Mouse (Mus musculus) CH12.LX (cell line): ENCODE results near the gene Caln1. TPM values are rescaled to one million over a fixed set of nuclear protein-coding genes. Genes with fewer than 3 reads are reported as not detected.

ENCODE experiments used
- DNase-seq: peaks from one replicate; pipeline ENCODE4 v3.0.0-alpha.2; 2013; ENCODE audit errors: extremely low read depth
- H3K27ac ChIP-seq: 2 replicates; pipeline ENCODE4 v1.5.1; 2012; ENCODE audit warnings: low read depth, mild to moderate bottlenecking, control low read depth, moderate library complexity; ENCODE audit not compliant: insufficient read depth
- H3K27me3 ChIP-seq: replicated peaks from 2 replicates; pipeline ENCODE3; 2012; ENCODE audit warnings: inconsistent platforms
- H3K36me3 ChIP-seq, 2 experiments: replicated peaks in 1 of 2; 2 replicates each; pipeline versions ENCODE3 to v1.6.1; 2012; ENCODE audit warnings: inconsistent platforms in 1 of 2, low read length in 1 of 2, mild to moderate bottlenecking in 1 of 2, mixed read lengths in 1 of 2, moderate library complexity in 1 of 2; ENCODE audit not compliant: control insufficient read depth in 1 of 2, insufficient read depth in 1 of 2
- H3K4me1 ChIP-seq, 2 experiments: 2 replicates each; pipeline ENCODE4 v1.6.1; 2012; ENCODE audit warnings: inconsistent platforms in 1 of 2, moderate library complexity in 1 of 2; ENCODE audit not compliant: insufficient read depth in 2 of 2, control insufficient read depth in 1 of 2
- H3K4me2 ChIP-seq: 2 replicates; pipeline ENCODE4 v1.6.1; 2012; ENCODE audit warnings: low read depth, mild to moderate bottlenecking, control low read depth; ENCODE audit not compliant: poor library complexity, insufficient read depth, severe bottlenecking
- H3K4me3 ChIP-seq, 3 experiments: fragments of 150-350 bp in 1 of 3; sonication (generic) in 1 of 3; replicated peaks in 1 of 3; 2 replicates each; pipeline versions ENCODE3 to v1.5.1; 2011 to 2012; ENCODE audit warnings: low read depth in 2 of 3, low read length in 2 of 3, mild to moderate bottlenecking in 2 of 3, moderate library complexity in 2 of 3, control low read depth in 1 of 3, improper control_type of control experiment in 1 of 3, inconsistent platforms in 1 of 3, mixed read lengths in 1 of 3; ENCODE audit not compliant: poor library complexity in 1 of 3
- H3K79me2 ChIP-seq: replicated peaks from 2 replicates; pipeline ENCODE4 v1.6.1; 2012; ENCODE audit warnings: mild to moderate bottlenecking, moderate library complexity; ENCODE audit not compliant: control insufficient read depth, poor library complexity, insufficient read depth, severe bottlenecking; ENCODE audit errors: extremely low read depth
- H3K9ac ChIP-seq: 2 replicates; pipeline ENCODE4 v1.6.1; 2012; ENCODE audit warnings: low read depth, mild to moderate bottlenecking, control low read depth, moderate library complexity; ENCODE audit not compliant: insufficient read depth
- H3K9me3 ChIP-seq: replicated peaks from 2 replicates; pipeline ENCODE3; 2012; ENCODE audit warnings: low read length, inconsistent platforms, mixed read lengths
- CHD2 ChIP-seq: IDR thresholded peaks from 2 replicates; pipeline ENCODE4 v1.6.1; 2011; ENCODE audit warnings: low read length, improper control_type of control experiment
- CTCF ChIP-seq, 2 experiments: IDR thresholded peaks in 1 of 2; conservative IDR thresholded peaks in 1 of 2; 2 replicates each; pipeline ENCODE4 v1.5.1; 2011 to 2012; ENCODE audit warnings: low read depth in 2 of 2, low read length in 2 of 2, improper control_type of control experiment in 1 of 2, inconsistent platforms in 1 of 2, mild to moderate bottlenecking in 1 of 2, moderate library complexity in 1 of 2
- E2F4 ChIP-seq: IDR thresholded peaks from 2 replicates; pipeline ENCODE4 v1.6.1; 2011; ENCODE audit warnings: low read depth, low read length, improper control_type of control experiment; ENCODE audit not compliant: insufficient replicate concordance
- HCFC1 ChIP-seq: IDR thresholded peaks from 2 replicates; pipeline ENCODE4 v1.6.1; 2012; ENCODE audit warnings: low read depth, mild to moderate bottlenecking, inconsistent platforms, low read length, improper control_type of control experiment
- IRF4 ChIP-seq: IDR thresholded peaks from 2 replicates; pipeline ENCODE4 v1.6.1; 2014; ENCODE audit warnings: low read depth, mild to moderate bottlenecking, inconsistent platforms, low read length, improper control_type of control experiment
- JUN ChIP-seq: IDR thresholded peaks from 2 replicates; pipeline ENCODE4 v1.6.1; 2011; ENCODE audit warnings: low read depth, mild to moderate bottlenecking, low read length, improper control_type of control experiment, moderate library complexity; ENCODE audit not compliant: insufficient read depth
- JUND ChIP-seq: conservative IDR thresholded peaks from 2 replicates; pipeline ENCODE4 v1.6.1; 2011; ENCODE audit warnings: low read depth, low read length, improper control_type of control experiment
- MAFK ChIP-seq: IDR thresholded peaks from 2 replicates; pipeline ENCODE4 v1.6.1; 2011; ENCODE audit warnings: low read length, improper control_type of control experiment; ENCODE audit not compliant: insufficient replicate concordance
- MAX ChIP-seq: IDR thresholded peaks from 2 replicates; pipeline ENCODE4 v1.6.1; 2011; ENCODE audit warnings: low read length, improper control_type of control experiment
- MEF2A ChIP-seq: IDR thresholded peaks from 2 replicates; pipeline ENCODE4 v1.6.1; 2014; ENCODE audit warnings: low read depth, mild to moderate bottlenecking, inconsistent platforms, low read length, improper control_type of control experiment, borderline replicate concordance
- MXI1 ChIP-seq: IDR thresholded peaks from 2 replicates; pipeline ENCODE4 v1.6.1; 2011; ENCODE audit warnings: mild to moderate bottlenecking, low read depth, low read length, improper control_type of control experiment
- NELFE ChIP-seq: IDR thresholded peaks from 2 replicates; pipeline ENCODE4 v1.6.1; 2011; ENCODE audit warnings: low read depth, low read length, improper control_type of control experiment
- NRF1 ChIP-seq: IDR thresholded peaks from 2 replicates; pipeline ENCODE4 v1.6.1; 2014; ENCODE audit warnings: low read depth, mild to moderate bottlenecking, inconsistent platforms, low read length, improper control_type of control experiment, moderate library complexity
- POLR2AphosphoS2 ChIP-seq: IDR thresholded peaks from 2 replicates; pipeline ENCODE4 v1.6.1; 2011; ENCODE audit warnings: low read depth, low read length, improper control_type of control experiment
- RAD21 ChIP-seq: IDR thresholded peaks from 2 replicates; pipeline ENCODE4 v1.6.1; 2011; ENCODE audit warnings: low read depth, mild to moderate bottlenecking, low read length, improper control_type of control experiment, moderate library complexity
- TCF12 ChIP-seq: IDR thresholded peaks from 2 replicates; pipeline ENCODE4 v1.6.1; 2014; ENCODE audit warnings: low read depth, mild to moderate bottlenecking, inconsistent platforms, low read length, improper control_type of control experiment
- USF1 ChIP-seq: IDR thresholded peaks from 2 replicates; pipeline ENCODE4 v1.6.1; 2014; ENCODE audit warnings: low read depth, mild to moderate bottlenecking, inconsistent platforms, low read length, improper control_type of control experiment
- dilution Hi-C: fragments of 300-500 bp; cut with MboI; formaldehyde crosslinking; loops from 2 replicates; pipeline ENCODE4 v1.14.3; 2020; ENCODE audit warnings: low sequenced_read_pairs; ENCODE audit not compliant: extremely low pct_unique_long_range_greater_than_20kb, extremely low pct_ligation_motif_present
- in situ Hi-C: fragments of 300-500 bp; cut with MboI; formaldehyde crosslinking; loops from 3 replicates; pipeline ENCODE4 v1.14.3; 2019; ENCODE audit warnings: low sequenced_read_pairs, low pct_ligation_motif_present, low pct_unique_long_range_greater_than_20kb, mixed read lengths
- polyA plus RNA-seq: library from polyadenylated mRNA; unstranded; fragments of >175 nt; gene quantifications from 2 replicates; pipeline ENCODE4 v1.2.1, GENCODE M21; 2012; ENCODE audit warnings: low read depth; ENCODE audit not compliant: insufficient read length
- total RNA-seq, 2 experiments: library from RNA; depleted of rRNA; stranded (reverse); fragments of 300-350 nt in 1 of 2; fragments of >200 nt in 1 of 2; gene quantifications; 2 replicates each; pipeline ENCODE4 v1.2.3; 2012 to 2014

The Caln1 gene
- total RNA-seq (2012; rRNA removed) (under 0.01 and 0.08 TPM in 2 replicates), total RNA-seq (2014; rRNA removed) (not detected in 2 replicates), polyA plus RNA-seq (0.14 TPM in 1 of 2 replicates, not detected in the other)

DNA sequence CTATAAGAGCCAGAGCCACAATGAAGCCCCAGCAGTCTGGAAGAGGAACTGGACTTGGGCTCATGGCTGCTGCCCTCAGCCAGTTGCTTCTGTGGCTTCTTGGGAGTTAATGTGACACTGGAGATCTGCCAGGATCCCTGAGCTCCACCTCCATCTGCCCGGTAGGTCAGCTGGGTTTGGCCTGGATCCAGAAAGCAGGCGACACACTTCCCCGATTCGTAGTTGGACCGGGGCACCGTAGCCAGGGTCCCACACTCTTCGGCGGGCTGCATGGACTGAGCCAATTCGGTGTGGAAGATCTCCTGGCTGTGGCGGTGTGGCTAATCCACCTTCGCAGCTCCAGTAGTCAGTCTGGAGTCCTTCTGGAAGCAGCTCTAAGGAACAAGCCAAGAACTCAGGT lies at the start of gene Caln1:
Gene Caln1 (plus strand): TSS at position 219 of the 400 bp plus-strand sequence.
- H3K4me3 ChIP-seq = no peak within 1 kb of the TSS
- dilution Hi-C loops (no loop called here), in situ Hi-C loops (no loop called here)
- H3K27ac ChIP-seq = no peak within 1 kb of the TSS
- H3K27me3 ChIP-seq = peaks cover 23% of the 10 kb centered on the region
- H3K36me3 ChIP-seq = no peaks in the 10 kb centered on the region
- no peak within 1 kb of the TSS for H3K4me2 ChIP-seq
- no peaks in the 10 kb centered on the region for H3K79me2 ChIP-seq
- peaks cover 5% of the 10 kb centered on the region for H3K9me3 ChIP-seq
- no peak for DNase-seq
- no peak within 1 kb of the TSS for H3K9ac ChIP-seq
- H3K4me1 ChIP-seq = no peaks in the 10 kb centered on the region
- TF ChIP-seq POLR2AphosphoS2 (no peak), IRF4 (no peak), RAD21 (no peak), MAX (no peak), JUND (no peak), CHD2 (no peak), E2F4 (no peak), HCFC1 (no peak), MXI1 (no peak), USF1 (no peak), MEF2A (no peak), NELFE (no peak), MAFK (no peak), TCF12 (no peak), JUN (no peak), CTCF (conservative IDR thresholded peaks at IDR 0.05 in 1 of 2, IDR thresholded peaks at IDR 0.05 in 1 of 2; ENCODE audit: low read depth in 2 of 2, low read length in 2 of 2) (no peak)

DNA sequence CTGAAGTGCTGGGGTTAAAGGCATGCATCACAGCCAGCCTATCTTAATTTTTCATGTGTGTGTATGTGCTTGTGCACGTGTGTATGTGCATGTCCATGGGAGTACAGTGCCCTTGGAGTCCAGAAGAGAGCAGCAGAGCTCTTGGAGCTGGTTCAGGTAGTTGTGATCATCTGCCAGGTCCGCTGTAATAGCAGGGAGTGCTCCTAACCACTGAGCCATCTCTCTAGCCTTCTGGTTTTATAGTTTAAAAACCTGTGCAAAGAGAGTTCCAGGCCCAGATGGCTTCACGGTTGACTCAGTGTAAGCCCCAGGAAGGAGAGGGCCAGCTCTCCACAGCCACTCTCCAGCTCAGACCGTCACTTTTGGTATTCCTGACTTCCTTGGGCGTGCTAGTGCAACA lies 49.5 kb upstream of the Caln1 start:
- H3K36me3 ChIP-seq = peaks cover 14 to 66% of the 10 kb centered on the region in 2 experiments
- dilution Hi-C loops (no loop called here), in situ Hi-C loops (no loop called here)
- H3K9me3 ChIP-seq = peaks cover 2% of the 10 kb centered on the region
- DNase-seq = no peak
- no peak overlapping the region for H3K4me3 ChIP-seq
- H3K9ac ChIP-seq = no peak overlapping the region
- no peaks in the 10 kb centered on the region for H3K27me3 ChIP-seq
- H3K27ac ChIP-seq = no peak overlapping the region
- no peaks in the 10 kb centered on the region for H3K79me2 ChIP-seq
- no peaks in the 10 kb centered on the region for H3K4me1 ChIP-seq
- H3K4me2 ChIP-seq = no peak overlapping the region
- TF ChIP-seq POLR2AphosphoS2 = no peak
- TF ChIP-seq NRF1 = no peak
- TF ChIP-seq HCFC1 = no peak
- TF ChIP-seq JUND = no peak
